Mouse (Mus musculus): Measurements from ENCODE around the gene Nrcam. TPM values are rescaled to one million over a fixed set of nuclear protein-coding genes. Genes with fewer than 3 reads are reported as not detected.

Nrcam gene
- polyA plus RNA-seq, 1 experiment from 2014 or later = 5.0 TPM

DNA sequence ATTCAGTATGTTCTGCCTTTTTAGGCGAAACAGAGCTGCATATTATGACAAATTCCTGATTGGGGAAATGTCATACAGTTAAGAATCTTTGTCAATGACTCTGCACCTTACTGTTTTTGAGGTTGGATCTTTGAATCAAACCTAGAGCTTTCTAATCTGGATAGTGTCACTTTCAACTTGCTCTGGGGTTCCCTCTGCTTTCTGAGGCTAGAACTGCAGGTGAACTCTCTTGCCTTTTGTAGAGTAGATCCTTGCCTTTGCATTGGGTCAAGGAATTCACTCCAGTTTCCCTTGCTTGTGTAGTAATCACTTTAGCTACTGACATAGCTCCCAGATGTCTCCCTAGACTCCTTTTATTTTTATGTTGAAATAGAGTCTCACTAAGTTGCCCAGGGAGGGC lies 123.1 kb downstream of the Nrcam start:
- Histone ChIP-seq H3K27ac (no peak overlapping the region), H3K4me3 (replicated peaks) (no peak overlapping the region), H3K4me1 (no peaks in the 10 kb centered on the region), H3K9me3 (no peaks in the 10 kb centered on the region), H3K4me2 (no peak overlapping the region), H3K27me3 (replicated peaks) (no peaks in the 10 kb centered on the region), H3K36me3 (no peaks in the 10 kb centered on the region), H3K9ac (no peak overlapping the region)
- ATAC-seq (ENCODE audit: insufficient read depth, low FRiP score, low read depth) = no peak
- WGBS = 53% methylated on average over 1 of the region's 1 CpGs

DNA sequence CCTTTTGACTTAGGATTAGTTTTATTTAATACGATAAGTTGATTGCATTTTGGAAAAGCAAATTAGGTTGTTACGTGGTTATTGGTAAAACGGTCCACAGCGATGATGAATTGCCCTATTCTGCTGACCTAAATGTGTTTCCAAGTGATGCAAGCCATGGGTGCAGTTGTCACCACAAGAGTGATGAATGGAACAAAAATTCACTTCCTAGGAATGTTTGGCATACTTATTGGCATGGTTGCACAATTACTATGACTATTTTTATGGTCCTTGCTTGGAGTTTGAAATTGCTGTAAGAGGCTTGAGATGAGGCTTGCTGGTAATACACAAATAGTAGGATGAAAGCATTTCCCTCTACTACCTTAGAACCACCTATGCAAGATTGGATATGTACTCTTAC lies 125.1 kb downstream of the Nrcam start:
- Histone ChIP-seq H3K36me3 (no peaks in the 10 kb centered on the region), H3K9ac (no peak overlapping the region), H3K27ac (no peak overlapping the region), H3K4me2 (no peak overlapping the region), H3K4me1 (no peaks in the 10 kb centered on the region), H3K9me3 (no peaks in the 10 kb centered on the region), H3K4me3 (replicated peaks) (no peak overlapping the region), H3K27me3 (replicated peaks) (no peaks in the 10 kb centered on the region)
- WGBS = 85% methylated on average over 4 of the region's 4 CpGs
- no peak for ATAC-seq (ENCODE audit: insufficient read depth, low FRiP score, low read depth)

DNA sequence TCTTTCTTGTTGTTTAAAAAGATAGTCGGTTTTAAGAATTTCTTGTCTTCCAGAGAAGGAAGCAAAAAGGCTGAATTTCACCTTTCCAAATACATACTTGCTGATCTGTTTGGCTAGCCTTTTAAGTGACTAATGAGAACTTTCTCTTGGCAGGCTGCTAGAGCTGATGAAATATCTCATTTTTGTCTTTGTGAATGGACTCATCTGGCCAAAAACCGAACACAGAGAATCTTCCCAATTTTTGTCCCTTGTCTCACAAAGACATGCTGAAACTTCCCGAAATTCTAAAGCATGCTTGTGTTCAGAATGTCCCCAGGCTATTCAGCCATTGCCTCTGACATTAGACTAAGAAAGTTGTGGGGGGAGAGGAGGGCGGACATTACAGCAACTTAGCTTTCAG lies 129.3 kb downstream of the Nrcam start:
- Histone ChIP-seq H3K27ac (no peak overlapping the region), H3K4me3 (replicated peaks) (no peak overlapping the region), H3K4me2 (no peak overlapping the region), H3K9ac (no peak overlapping the region), H3K4me1 (no peaks in the 10 kb centered on the region), H3K9me3 (no peaks in the 10 kb centered on the region), H3K36me3 (no peaks in the 10 kb centered on the region), H3K27me3 (replicated peaks) (no peaks in the 10 kb centered on the region)
- ATAC-seq (ENCODE audit: insufficient read depth, low FRiP score, low read depth) = no peak
- 66% methylated on average over 4 of the region's 4 CpGs for WGBS

DNA sequence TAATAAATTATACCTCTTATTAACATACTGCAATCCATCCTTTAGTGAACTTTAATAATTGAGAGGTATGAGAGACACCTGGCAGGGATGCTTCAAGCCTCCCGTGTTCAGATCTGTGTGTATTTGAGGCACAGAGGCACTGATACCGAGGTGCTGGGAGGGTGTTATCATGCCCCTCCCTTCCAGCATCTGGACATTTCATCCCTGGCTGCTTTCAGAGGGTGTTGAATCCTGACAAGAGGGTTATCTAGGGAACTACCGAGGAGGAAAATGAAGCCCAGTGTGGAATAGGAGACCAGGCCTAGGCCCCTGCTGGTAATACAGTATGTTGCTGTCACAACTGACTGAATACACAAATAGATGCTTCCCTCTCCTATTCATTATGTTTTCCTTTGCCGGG lies 133.8 kb downstream of the Nrcam start:
- Histone ChIP-seq H3K9me3 (no peaks in the 10 kb centered on the region), H3K9ac (no peak overlapping the region), H3K4me1 (no peaks in the 10 kb centered on the region), H3K27ac (no peak overlapping the region), H3K27me3 (replicated peaks) (no peaks in the 10 kb centered on the region), H3K4me2 (no peak overlapping the region), H3K36me3 (no peaks in the 10 kb centered on the region), H3K4me3 (replicated peaks) (no peak overlapping the region)
- 51% methylated on average over 4 of the region's 4 CpGs for WGBS
- no peak for ATAC-seq (ENCODE audit: insufficient read depth, low FRiP score, low read depth)

DNA sequence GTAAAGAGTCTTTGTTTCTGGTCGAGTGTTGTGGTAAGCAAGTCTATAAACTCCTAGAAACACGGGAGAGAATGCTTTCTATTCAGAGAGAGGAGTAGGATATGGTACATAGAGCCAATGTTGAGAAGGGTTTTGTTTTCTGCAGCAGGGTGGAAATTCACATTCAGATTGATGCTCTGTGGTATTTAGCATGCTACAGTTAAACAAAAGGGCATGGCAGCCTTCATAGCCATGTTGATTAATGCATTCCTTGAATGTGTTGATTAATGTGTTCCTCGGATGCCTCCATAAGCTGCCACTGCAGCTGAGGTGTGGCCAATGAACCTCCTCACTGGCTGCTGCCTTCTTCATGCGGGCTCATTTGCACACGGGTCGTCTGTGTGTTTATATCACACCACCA lies 134.3 kb downstream of the Nrcam start:
- no peak overlapping the region for H3K9ac ChIP-seq
- H3K4me3 ChIP-seq (replicated peaks) = no peak overlapping the region
- no peak overlapping the region for H3K4me2 ChIP-seq
- no peaks in the 10 kb centered on the region for H3K9me3 ChIP-seq
- H3K27me3 ChIP-seq (replicated peaks) = no peaks in the 10 kb centered on the region
- ATAC-seq (ENCODE audit: insufficient read depth, low FRiP score, low read depth) = no peak
- no peak overlapping the region for H3K27ac ChIP-seq
- 40% methylated on average over 6 of the region's 6 CpGs for WGBS
- H3K4me1 ChIP-seq = no peaks in the 10 kb centered on the region
- no peaks in the 10 kb centered on the region for H3K36me3 ChIP-seq

DNA sequence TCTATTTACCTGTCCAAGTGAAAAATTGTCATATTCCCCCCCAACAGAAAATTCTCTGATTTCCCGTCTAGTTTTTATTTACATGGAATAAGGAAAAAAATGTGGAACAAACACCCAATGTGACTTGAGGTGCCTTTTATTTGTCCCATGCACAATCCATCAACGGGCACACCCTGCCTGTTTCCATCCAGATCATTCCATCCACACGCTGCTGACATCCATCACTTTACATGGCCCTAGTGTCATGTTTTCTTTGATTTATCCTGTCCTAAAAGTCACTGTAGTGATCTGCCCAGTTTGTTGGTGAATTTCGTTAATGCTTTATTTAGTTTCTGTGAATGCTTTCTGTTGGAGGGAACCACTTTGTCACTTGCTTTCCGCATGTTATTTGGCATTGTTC lies 142.4 kb downstream of the Nrcam start:
- no peaks in the 10 kb centered on the region for H3K9me3 ChIP-seq
- H3K4me2 ChIP-seq = no peak overlapping the region
- WGBS = 67% methylated on average over 5 of the region's 5 CpGs
- no peaks in the 10 kb centered on the region for H3K27me3 ChIP-seq (replicated peaks)
- no peak overlapping the region for H3K27ac ChIP-seq
- ATAC-seq (ENCODE audit: insufficient read depth, low FRiP score, low read depth) = no peak
- H3K9ac ChIP-seq = no peak overlapping the region
- no peaks in the 10 kb centered on the region for H3K4me1 ChIP-seq
- H3K4me3 ChIP-seq (replicated peaks) = no peak overlapping the region
- no peaks in the 10 kb centered on the region for H3K36me3 ChIP-seq

DNA sequence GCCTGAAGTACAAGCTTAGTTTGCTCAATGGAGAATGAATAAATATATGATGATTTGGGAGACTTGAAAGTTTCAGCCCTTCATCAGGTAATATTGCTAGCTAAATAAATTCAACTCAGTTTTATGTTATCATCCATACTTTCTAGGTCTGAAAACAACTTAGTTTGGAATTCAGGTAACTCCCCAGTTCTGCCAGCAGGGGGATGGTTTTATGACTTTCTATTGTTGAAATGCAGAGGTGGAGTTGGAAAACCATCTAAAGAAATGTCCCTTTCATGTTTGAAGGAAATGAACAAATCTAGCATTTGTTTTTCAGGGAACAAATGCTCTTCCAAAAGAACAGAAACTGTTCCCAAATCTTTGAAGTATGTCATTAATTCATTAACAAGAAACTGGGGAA lies 146.7 kb downstream of the Nrcam start:
- no peak overlapping the region for H3K4me2 ChIP-seq
- H3K9me3 ChIP-seq = no peaks in the 10 kb centered on the region
- no peaks in the 10 kb centered on the region for H3K4me1 ChIP-seq
- H3K9ac ChIP-seq = no peak overlapping the region
- H3K36me3 ChIP-seq = no peaks in the 10 kb centered on the region
- no peak for ATAC-seq (ENCODE audit: insufficient read depth, low FRiP score, low read depth)
- no peak overlapping the region for H3K4me3 ChIP-seq (replicated peaks)
- H3K27me3 ChIP-seq (replicated peaks) = no peaks in the 10 kb centered on the region
- no peak overlapping the region for H3K27ac ChIP-seq

DNA sequence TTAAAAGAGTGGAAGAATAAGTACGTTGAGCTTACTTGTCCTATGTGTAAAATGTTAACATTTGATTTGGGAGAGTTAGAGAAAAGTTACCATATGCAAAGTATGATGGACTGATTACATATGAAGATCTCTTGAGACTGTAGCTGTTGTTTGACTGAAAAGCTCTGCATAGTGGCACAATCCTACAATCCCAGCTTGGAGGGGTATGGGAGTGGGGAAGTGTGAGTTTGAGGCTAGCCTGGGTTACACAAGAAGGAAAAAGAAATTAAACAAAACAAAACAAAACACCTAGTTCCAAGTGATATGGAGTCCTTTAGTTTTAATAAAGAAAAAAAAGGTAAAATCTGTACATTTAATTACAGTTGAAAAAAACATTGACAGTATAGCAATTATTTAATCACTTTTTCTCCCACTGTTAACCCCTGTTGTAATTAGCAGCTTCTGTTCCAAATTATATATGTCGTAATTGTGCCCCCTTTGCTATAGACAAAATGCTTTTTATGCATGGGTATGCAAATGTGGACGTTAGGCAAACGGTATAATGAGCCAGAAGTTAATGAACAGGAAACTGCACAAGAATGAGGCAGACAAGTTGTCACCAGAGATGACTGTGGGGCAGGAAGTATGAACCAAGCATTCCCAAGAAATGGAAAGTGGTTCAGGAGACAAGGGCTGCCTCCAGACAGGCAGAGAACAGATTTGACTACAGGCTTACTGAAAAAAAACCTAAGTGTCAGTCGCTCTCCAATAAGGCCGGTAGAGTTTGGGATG lies 150.8 kb downstream of the Nrcam start:
- WGBS = 85% methylated on average over 6 of the region's 6 CpGs
- no peak for ATAC-seq (ENCODE audit: insufficient read depth, low FRiP score, low read depth)
- H3K9me3 ChIP-seq = no peaks in the 10 kb centered on the region
- H3K27me3 ChIP-seq (replicated peaks) = no peaks in the 10 kb centered on the region
- no peak overlapping the region for H3K27ac ChIP-seq
- H3K4me2 ChIP-seq = no peak overlapping the region
- no peaks in the 10 kb centered on the region for H3K4me1 ChIP-seq
- H3K9ac ChIP-seq = no peak overlapping the region
- no peaks in the 10 kb centered on the region for H3K36me3 ChIP-seq
- H3K4me3 ChIP-seq (replicated peaks) = no peak overlapping the region

DNA sequence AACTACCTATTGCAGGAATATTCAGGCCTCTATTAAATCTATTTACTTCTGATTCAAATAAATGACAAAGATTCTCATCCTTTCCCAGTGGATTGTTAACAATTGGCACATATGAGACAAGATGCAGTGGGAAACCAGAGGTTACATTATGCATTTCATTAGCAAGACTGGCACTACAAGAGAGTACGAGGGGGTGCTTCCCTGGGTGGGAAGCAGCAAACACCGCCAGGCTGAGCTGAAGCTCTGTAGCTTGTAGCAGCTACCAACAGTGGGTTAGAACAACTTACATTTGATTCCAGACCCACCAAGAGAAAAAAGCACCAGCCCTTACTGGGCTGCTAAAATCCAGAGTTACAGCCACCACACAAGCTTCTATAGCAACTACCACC lies 151.3 kb downstream of the Nrcam start:
- H3K4me2 ChIP-seq = no peak overlapping the region
- ATAC-seq (ENCODE audit: insufficient read depth, low FRiP score, low read depth) = no peak
- WGBS = 86% methylated on average over 2 of the region's 2 CpGs

DNA sequence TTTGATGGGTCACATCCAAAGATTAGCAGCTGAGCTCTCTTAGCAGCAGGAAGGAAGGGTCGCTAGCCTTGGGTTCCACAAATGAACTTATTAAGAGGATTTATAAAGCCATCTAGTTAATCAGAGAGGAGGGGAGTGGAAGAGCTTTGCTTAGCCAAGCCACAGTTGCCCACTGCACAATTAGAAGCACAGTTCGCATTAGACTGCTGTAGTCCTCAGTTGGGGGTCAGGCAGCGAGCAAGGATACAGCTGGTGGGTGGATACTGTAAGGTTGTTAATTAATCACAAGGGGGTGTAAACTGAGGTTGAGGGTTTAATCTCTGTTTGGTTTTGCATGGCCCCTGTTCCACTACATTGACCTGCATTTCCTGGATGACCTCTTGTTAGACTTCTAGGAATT lies 152.7 kb downstream of the Nrcam start:
- no peaks in the 10 kb centered on the region for H3K36me3 ChIP-seq
- H3K27ac ChIP-seq = no peak overlapping the region
- no peaks in the 10 kb centered on the region for H3K9me3 ChIP-seq
- H3K4me2 ChIP-seq = no peak overlapping the region
- H3K9ac ChIP-seq = no peak overlapping the region
- no peak overlapping the region for H3K4me3 ChIP-seq (replicated peaks)
- no peaks in the 10 kb centered on the region for H3K4me1 ChIP-seq
- 52% methylated on average over 3 of the region's 3 CpGs for WGBS
- no peaks in the 10 kb centered on the region for H3K27me3 ChIP-seq (replicated peaks)
- no peak for ATAC-seq (ENCODE audit: insufficient read depth, low FRiP score, low read depth)

More for the DNA sequence above, 151.3 kb downstream of the Nrcam start:
- Histone ChIP-seq H3K36me3 (no peaks in the 10 kb centered on the region), H3K27me3 (replicated peaks) (no peaks in the 10 kb centered on the region), H3K9ac (no peak overlapping the region), H3K4me1 (no peaks in the 10 kb centered on the region), H3K9me3 (no peaks in the 10 kb centered on the region), H3K27ac (no peak overlapping the region), H3K4me3 (replicated peaks) (no peak overlapping the region)

DNA sequence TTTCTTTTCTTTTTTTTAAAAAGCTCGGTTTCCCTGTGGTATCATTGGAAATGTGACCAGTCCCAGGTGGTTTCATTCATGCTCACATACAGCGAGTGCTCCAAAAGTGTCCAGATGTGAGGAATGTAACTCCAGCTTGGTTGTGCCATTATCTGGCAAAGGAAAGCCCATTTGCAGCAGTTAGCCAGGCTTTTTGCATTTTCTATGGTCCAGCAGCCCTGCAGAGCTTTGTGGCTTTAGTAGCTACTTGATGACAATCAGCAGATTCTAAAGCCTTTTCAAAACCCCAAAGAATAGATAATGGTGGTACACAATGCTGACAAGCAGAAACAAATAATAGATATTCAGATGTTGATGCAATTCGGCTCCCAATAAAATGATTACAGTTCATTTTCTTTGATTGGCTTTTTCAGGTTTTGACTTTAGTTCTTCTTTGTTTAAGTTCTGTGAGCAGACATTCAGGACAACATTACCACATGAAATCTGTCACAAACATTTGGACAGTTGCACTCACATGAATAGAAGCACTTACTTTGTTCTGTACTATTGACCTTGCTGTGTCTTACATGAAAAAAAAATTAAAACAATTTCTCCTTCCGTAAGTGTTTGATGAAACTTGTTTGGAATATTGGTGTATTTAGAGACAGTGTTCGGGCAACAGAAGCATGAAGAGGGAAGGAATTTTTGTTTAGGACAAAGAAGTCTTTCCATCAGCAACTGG lies 164.2 kb downstream of the Nrcam start:
- Histone ChIP-seq H3K9me3 (no peaks in the 10 kb centered on the region), H3K27ac (no peak overlapping the region), H3K9ac (no peak overlapping the region), H3K4me2 (no peak overlapping the region), H3K36me3 (no peaks in the 10 kb centered on the region), H3K4me3 (replicated peaks) (no peak overlapping the region), H3K27me3 (replicated peaks) (no peaks in the 10 kb centered on the region), H3K4me1 (no peaks in the 10 kb centered on the region)
- WGBS = 60% methylated on average over 5 of the region's 5 CpGs
- ATAC-seq (ENCODE audit: insufficient read depth, low FRiP score, low read depth) = no peak

DNA sequence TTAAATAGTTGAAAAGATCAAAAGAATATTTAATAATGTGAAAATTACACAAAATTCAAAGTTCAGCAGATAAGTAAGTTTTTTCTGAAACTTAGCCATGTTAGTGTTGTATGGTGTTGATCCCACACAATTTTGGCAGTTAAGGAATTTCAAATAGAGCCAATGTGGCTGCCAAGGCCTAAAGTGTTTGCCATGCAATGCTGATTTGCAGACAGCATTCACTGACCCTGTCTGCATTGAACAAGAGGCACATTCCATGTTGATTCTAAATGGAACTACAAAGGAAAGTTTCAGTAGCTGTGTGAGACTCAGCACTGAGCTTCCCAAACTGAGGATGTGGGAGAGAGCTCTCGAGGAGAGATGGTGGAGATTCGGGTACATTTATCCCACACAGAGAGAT lies 169.1 kb downstream of the Nrcam start:
- WGBS = 78% methylated on average over 2 of the region's 2 CpGs
- no peak for ATAC-seq (ENCODE audit: insufficient read depth, low FRiP score, low read depth)
- H3K27me3 ChIP-seq (replicated peaks) = no peaks in the 10 kb centered on the region
- no peaks in the 10 kb centered on the region for H3K9me3 ChIP-seq
- H3K36me3 ChIP-seq = no peaks in the 10 kb centered on the region
- no peaks in the 10 kb centered on the region for H3K4me1 ChIP-seq
- H3K4me2 ChIP-seq = no peak overlapping the region
- H3K9ac ChIP-seq = no peak overlapping the region
- H3K4me3 ChIP-seq (replicated peaks) = no peak overlapping the region
- H3K27ac ChIP-seq = no peak overlapping the region
